Mouse (Mus musculus): ENCODE results near the gene Lamb3. TPM values are rescaled to one million over a fixed set of nuclear protein-coding genes. Genes with fewer than 3 reads are reported as not detected.
A peak's percentile ranks its signal among the peaks of the same experiment; 100 is the strongest.

The Lamb3 gene
- polyA plus RNA-seq, 1 experiment from 2014 or later, result 0.28 TPM

GRCm38 (mm10) chr1:193326456-193327145 is 119.1 kb downstream of the Lamb3 start:
- WGBS, result 76% methylated on average over 7 of the region's 7 CpGs
- no peak for ATAC-seq (replicated peaks; ENCODE audit: low FRiP score)

GRCm38 (mm10) chr1:193327216-193327615 is 119.7 kb downstream of the Lamb3 start:
- 94% methylated on average over 1 of the region's 1 CpGs for WGBS
- Histone ChIP-seq H3K27ac (ENCODE audit: low read depth, low read length) (no peak overlapping the region), H3K4me2 (ENCODE audit: low read depth, low read length, severe bottlenecking) (no peak overlapping the region), H3K27me3 (ENCODE audit: control insufficient read depth, insufficient read depth, low read length) (no peaks in the 10 kb centered on the region), H3K4me3 (ENCODE audit: low read depth, low read length) (no peak overlapping the region), H3K9ac (ENCODE audit: low read length) (no peak overlapping the region), H3K9me3 (ENCODE audit: control insufficient read depth, low read length) (no peaks in the 10 kb centered on the region), H3K4me1 (replicated peaks; ENCODE audit: control insufficient read depth, insufficient read depth, low read length) (no peaks in the 10 kb centered on the region), H3K36me3 (ENCODE audit: control insufficient read depth, insufficient read depth, low read length) (no peaks in the 10 kb centered on the region)
- DNase-seq (ENCODE audit: low spot score) (no peak), ATAC-seq (replicated peaks; ENCODE audit: low FRiP score) (no peak)

More at GRCm38 (mm10) chr1:193326456-193327145, 119.1 kb downstream of the Lamb3 start:
- no peaks in the 10 kb centered on the region for H3K36me3 ChIP-seq (ENCODE audit: control insufficient read depth, insufficient read depth, low read length)
- H3K27me3 ChIP-seq (ENCODE audit: control insufficient read depth, insufficient read depth, low read length), result no peaks in the 10 kb centered on the region
- no peaks in the 10 kb centered on the region for H3K4me1 ChIP-seq (replicated peaks; ENCODE audit: control insufficient read depth, insufficient read depth, low read length)
- no peak overlapping the region for H3K4me2 ChIP-seq (ENCODE audit: low read depth, low read length, severe bottlenecking)
- no peaks in the 10 kb centered on the region for H3K9me3 ChIP-seq (ENCODE audit: control insufficient read depth, low read length)
- DNase-seq (ENCODE audit: low spot score), result no peak
- H3K9ac ChIP-seq (ENCODE audit: low read length), result no peak overlapping the region
- H3K4me3 ChIP-seq (ENCODE audit: low read depth, low read length), result no peak overlapping the region
- H3K27ac ChIP-seq (ENCODE audit: low read depth, low read length), result no peak overlapping the region

- H3K4me2 ChIP-seq (ENCODE audit: low read depth, low read length, severe bottlenecking), result no peak overlapping the region
- no peak for ATAC-seq (replicated peaks; ENCODE audit: low FRiP score)
- no peak overlapping the region for H3K9ac ChIP-seq (ENCODE audit: low read length)
- no peaks in the 10 kb centered on the region for H3K4me1 ChIP-seq (replicated peaks; ENCODE audit: control insufficient read depth, insufficient read depth, low read length)
- no peak overlapping the region for H3K4me3 ChIP-seq (ENCODE audit: low read depth, low read length)
- DNase-seq (ENCODE audit: low spot score), result no peak
- WGBS, result 78% methylated on average over 5 of the region's 5 CpGs
- H3K9me3 ChIP-seq (ENCODE audit: control insufficient read depth, low read length), result no peaks in the 10 kb centered on the region
- no peak overlapping the region for H3K27ac ChIP-seq (ENCODE audit: low read depth, low read length)
- H3K27me3 ChIP-seq (ENCODE audit: control insufficient read depth, insufficient read depth, low read length), result no peaks in the 10 kb centered on the region
- no peaks in the 10 kb centered on the region for H3K36me3 ChIP-seq (ENCODE audit: control insufficient read depth, insufficient read depth, low read length)
Measured at GRCm38 (mm10) chr1:193327686-193328085, 120.2 kb downstream of the Lamb3 start.

- DNase-seq (ENCODE audit: low spot score) (no peak), ATAC-seq (replicated peaks; ENCODE audit: low FRiP score) (no peak)
- Histone ChIP-seq H3K4me3 (ENCODE audit: low read depth, low read length) (no peak overlapping the region), H3K9ac (ENCODE audit: low read length) (no peak overlapping the region), H3K27ac (ENCODE audit: low read depth, low read length) (no peak overlapping the region), H3K27me3 (ENCODE audit: control insufficient read depth, insufficient read depth, low read length) (no peaks in the 10 kb centered on the region), H3K4me1 (replicated peaks; ENCODE audit: control insufficient read depth, insufficient read depth, low read length) (no peaks in the 10 kb centered on the region), H3K4me2 (ENCODE audit: low read depth, low read length, severe bottlenecking) (no peak overlapping the region), H3K9me3 (ENCODE audit: control insufficient read depth, low read length) (no peaks in the 10 kb centered on the region), H3K36me3 (ENCODE audit: control insufficient read depth, insufficient read depth, low read length) (no peaks in the 10 kb centered on the region)
- WGBS, result 68% methylated on average over 9 of the region's 9 CpGs
Measured at GRCm38 (mm10) chr1:193329557-193329956, 122.1 kb downstream of the Lamb3 start.

- Histone ChIP-seq H3K9ac (ENCODE audit: low read length) (no peak overlapping the region), H3K9me3 (ENCODE audit: control insufficient read depth, low read length) (no peaks in the 10 kb centered on the region), H3K36me3 (ENCODE audit: control insufficient read depth, insufficient read depth, low read length) (no peaks in the 10 kb centered on the region), H3K27me3 (ENCODE audit: control insufficient read depth, insufficient read depth, low read length) (no peaks in the 10 kb centered on the region), H3K27ac (ENCODE audit: low read depth, low read length) (no peak overlapping the region), H3K4me1 (replicated peaks; ENCODE audit: control insufficient read depth, insufficient read depth, low read length) (no peaks in the 10 kb centered on the region), H3K4me2 (ENCODE audit: low read depth, low read length, severe bottlenecking) (no peak overlapping the region), H3K4me3 (ENCODE audit: low read depth, low read length) (no peak overlapping the region)
- DNase-seq (ENCODE audit: low spot score), result peak; percentile 83
- 33% methylated on average over 10 of the region's 10 CpGs for WGBS
- peak; percentile 84 for ATAC-seq (replicated peaks; ENCODE audit: low FRiP score)
Measured at GRCm38 (mm10) chr1:193330172-193330571, 122.7 kb downstream of the Lamb3 start.

- H3K36me3 ChIP-seq (ENCODE audit: control insufficient read depth, insufficient read depth, low read length), result no peaks in the 10 kb centered on the region
- H3K9ac ChIP-seq (ENCODE audit: low read length), result no peak overlapping the region
- H3K27me3 ChIP-seq (ENCODE audit: control insufficient read depth, insufficient read depth, low read length), result no peaks in the 10 kb centered on the region
- DNase-seq (ENCODE audit: low spot score), result no peak
- H3K9me3 ChIP-seq (ENCODE audit: control insufficient read depth, low read length), result no peaks in the 10 kb centered on the region
- ATAC-seq (replicated peaks; ENCODE audit: low FRiP score), result no peak; the same call in 1 of the 2 replicates
- no peak overlapping the region for H3K4me3 ChIP-seq (ENCODE audit: low read depth, low read length)
- H3K4me2 ChIP-seq (ENCODE audit: low read depth, low read length, severe bottlenecking), result no peak overlapping the region
- no peak overlapping the region for H3K27ac ChIP-seq (ENCODE audit: low read depth, low read length)
- H3K4me1 ChIP-seq (replicated peaks; ENCODE audit: control insufficient read depth, insufficient read depth, low read length), result no peaks in the 10 kb centered on the region
- WGBS, result 76% methylated on average over 7 of the region's 7 CpGs
Measured at GRCm38 (mm10) chr1:193330626-193331025, 123.1 kb downstream of the Lamb3 start.

- Histone ChIP-seq H3K27me3 (ENCODE audit: control insufficient read depth, insufficient read depth, low read length) (no peaks in the 10 kb centered on the region), H3K9me3 (ENCODE audit: control insufficient read depth, low read length) (no peaks in the 10 kb centered on the region), H3K36me3 (ENCODE audit: control insufficient read depth, insufficient read depth, low read length) (no peaks in the 10 kb centered on the region), H3K9ac (ENCODE audit: low read length) (no peak overlapping the region), H3K27ac (ENCODE audit: low read depth, low read length) (no peak overlapping the region), H3K4me1 (replicated peaks; ENCODE audit: control insufficient read depth, insufficient read depth, low read length) (no peaks in the 10 kb centered on the region), H3K4me3 (ENCODE audit: low read depth, low read length) (no peak overlapping the region), H3K4me2 (ENCODE audit: low read depth, low read length, severe bottlenecking) (no peak overlapping the region)
- DNase-seq (ENCODE audit: low spot score) (no peak), ATAC-seq (replicated peaks; ENCODE audit: low FRiP score) (no peak)
- 90% methylated on average over 13 of the region's 13 CpGs for WGBS
Measured at GRCm38 (mm10) chr1:193332018-193332417, 124.5 kb downstream of the Lamb3 start.

GRCm38 (mm10) chr1:193332671-193333070 is 125.2 kb downstream of the Lamb3 start:
- Histone ChIP-seq H3K27ac (ENCODE audit: low read depth, low read length) (no peak overlapping the region), H3K4me1 (replicated peaks; ENCODE audit: control insufficient read depth, insufficient read depth, low read length) (no peaks in the 10 kb centered on the region), H3K36me3 (ENCODE audit: control insufficient read depth, insufficient read depth, low read length) (no peaks in the 10 kb centered on the region), H3K27me3 (ENCODE audit: control insufficient read depth, insufficient read depth, low read length) (no peaks in the 10 kb centered on the region), H3K4me3 (ENCODE audit: low read depth, low read length) (no peak overlapping the region), H3K9me3 (ENCODE audit: control insufficient read depth, low read length) (no peaks in the 10 kb centered on the region), H3K4me2 (ENCODE audit: low read depth, low read length, severe bottlenecking) (no peak overlapping the region), H3K9ac (ENCODE audit: low read length) (no peak overlapping the region)
- no peak for ATAC-seq (replicated peaks; ENCODE audit: low FRiP score)
- no peak for DNase-seq (ENCODE audit: low spot score)
- WGBS, result 79% methylated on average over 1 of the region's 1 CpGs

- Histone ChIP-seq H3K4me1 (replicated peaks; ENCODE audit: control insufficient read depth, insufficient read depth, low read length) (no peaks in the 10 kb centered on the region), H3K27me3 (ENCODE audit: control insufficient read depth, insufficient read depth, low read length) (no peaks in the 10 kb centered on the region), H3K9me3 (ENCODE audit: control insufficient read depth, low read length) (no peaks in the 10 kb centered on the region), H3K9ac (ENCODE audit: low read length) (no peak overlapping the region), H3K27ac (ENCODE audit: low read depth, low read length) (no peak overlapping the region), H3K4me3 (ENCODE audit: low read depth, low read length) (no peak overlapping the region), H3K36me3 (ENCODE audit: control insufficient read depth, insufficient read depth, low read length) (no peaks in the 10 kb centered on the region), H3K4me2 (ENCODE audit: low read depth, low read length, severe bottlenecking) (no peak overlapping the region)
- WGBS, result 82% methylated on average over 3 of the region's 3 CpGs
- ATAC-seq (replicated peaks; ENCODE audit: low FRiP score) (no peak), DNase-seq (ENCODE audit: low spot score) (no peak)
Measured at GRCm38 (mm10) chr1:193333776-193334175, 126.3 kb downstream of the Lamb3 start.
